Mouse (Mus musculus) heart, embryonic 13.5 days (tissue): ENCODE results near the gene Gm10065. TPM values are rescaled to one million over a fixed set of nuclear protein-coding genes. Genes with fewer than 3 reads are reported as not detected.

ENCODE experiments used
- microRNA counts: library from miRNA; unstranded; fragments of <30 nt; microRNA quantifications from one replicate; lab custom pipeline; 2016
- microRNA-seq: library from miRNA; unstranded; fragments of <30 nt; microRNA quantifications from one replicate; pipeline ENCODE4, GENCODE M21; 2016
- polyA plus RNA-seq: library from polyadenylated mRNA; unstranded; fragments of >200 nt; fragmentation: Nextera tagmentation; extraction: Ambion mirVana; gene quantifications from 2 replicates; pipeline ENCODE4 v1.2.1, GENCODE M21; 2015

Gene Gm10065
- polyA plus RNA-seq, 1 experiment from 2014 or later: not detected

MicroRNAs within 50 kb of the gene (microRNA counts, 519-probe panel; counts per million panel counts)
- microRNA mmu-miR-1896 (lab: Ali Mortazavi, UCI): 4,116 counts per million, percentile 76 among the panel's probes with 10 or more counts

Small RNAs within 50 kb of the gene (microRNA-seq; reads per million reads assigned to microRNA genes)
- gene Mir1896: not detected

Other genes with a start within 250 kb of the Gm10065 start
- gene Gpx5, start 186.7 kb downstream of the Gm10065 start, polyA plus RNA-seq: not detected in 2 replicates
- not detected in 2 replicates for gene Gpx6, start 167.3 kb downstream of the Gm10065 start, polyA plus RNA-seq
- not detected in 2 replicates for gene Olfr1367, start 132.5 kb downstream of the Gm10065 start, polyA plus RNA-seq
- gene Zscan12, start 116.6 kb downstream of the Gm10065 start, polyA plus RNA-seq: 7.1 and 7.7 TPM in 2 replicates
- 61.2 and 72.2 TPM in 2 replicates for gene Zkscan3, start 76.7 kb downstream of the Gm10065 start, polyA plus RNA-seq
- gene Pgbd1, start 38.4 kb downstream of the Gm10065 start, polyA plus RNA-seq: 3.1 and 3.2 TPM in 2 replicates
- 28.0 and 29.7 TPM in 2 replicates for gene Zscan26, start 25.7 kb downstream of the Gm10065 start, polyA plus RNA-seq
- 2.0 and 2.1 TPM in 2 replicates for gene Nkapl, start 10.9 kb downstream of the Gm10065 start, polyA plus RNA-seq
- 1.4 and 2.0 TPM in 2 replicates for gene Zkscan4, start 534 bp downstream of the Gm10065 start, polyA plus RNA-seq
- gene AK157302, start 15.8 kb upstream of the Gm10065 start, polyA plus RNA-seq: 0.45 and 0.87 TPM in 2 replicates
- gene Gm11273, start 22.0 kb upstream of the Gm10065 start, polyA plus RNA-seq: 14.7 and 20.9 TPM in 2 replicates
- gene Zkscan8, start 51.7 kb upstream of the Gm10065 start, polyA plus RNA-seq: 3.8 and 4.8 TPM in 2 replicates
- gene Olfr1366, start 63.4 kb upstream of the Gm10065 start, polyA plus RNA-seq: not detected in 2 replicates
- not detected in 2 replicates for gene Olfr1535, start 80.5 kb upstream of the Gm10065 start, polyA plus RNA-seq
- gene Olfr1364, start 102.3 kb upstream of the Gm10065 start, polyA plus RNA-seq: not detected in 2 replicates
- gene Olfr1362, start 134.6 kb upstream of the Gm10065 start, polyA plus RNA-seq: not detected in 2 replicates
- not detected in 2 replicates for gene Olfr11, start 163.1 kb upstream of the Gm10065 start, polyA plus RNA-seq
- gene Olfr1361, start 183.9 kb upstream of the Gm10065 start, polyA plus RNA-seq: not detected in 2 replicates
- gene Olfr1360, start 198.0 kb upstream of the Gm10065 start, polyA plus RNA-seq: not detected in 2 replicates
- gene Olfr1359, start 218.7 kb upstream of the Gm10065 start, polyA plus RNA-seq: not detected in 2 replicates
- 1.9 TPM in 1 of 2 replicates, not detected in the other for gene Hist1h2bl, start 236.7 kb upstream of the Gm10065 start, polyA plus RNA-seq
- gene Hist1h2ai, start 237.0 kb upstream of the Gm10065 start, polyA plus RNA-seq: 9.8 and 10.5 TPM in 2 replicates
- 0.62 and 2.3 TPM in 2 replicates for gene Hist1h3h, start 238.2 kb upstream of the Gm10065 start, polyA plus RNA-seq
- gene Hist1h2bm, start 242.6 kb upstream of the Gm10065 start, polyA plus RNA-seq: 1.5 TPM in 2 replicates